Mouse (Mus musculus) spleen, postnatal 14 days (tissue): ENCODE results near the gene Bmt2.

ENCODE experiments used
- DNase-seq, 2 experiments: peaks; one replicate each; pipeline ENCODE4 v3.0.0; 2021 to 2022; ENCODE audit warnings: low spot score in 2 of 2

Gene Bmt2

GRCm38 (mm10) chr6:13617110-13617509 lies 60.7 kb downstream of the Bmt2 start:
- DNase-seq: no peak

- DNase-seq: no peak
Observed at GRCm38 (mm10) chr6:13614568-13614967, 63.2 kb downstream of the Bmt2 start.

- DNase-seq: no peak
Observed at GRCm38 (mm10) chr6:13613671-13614070, 64.1 kb downstream of the Bmt2 start.

GRCm38 (mm10) chr6:13610869-13611268 lies 66.9 kb downstream of the Bmt2 start:
- DNase-seq: no peak

- no peak for DNase-seq
Observed at GRCm38 (mm10) chr6:13609353-13610140, 68.2 kb downstream of the Bmt2 start.

- peak; percentile 85 to 90 for DNase-seq
Observed at GRCm38 (mm10) chr6:13607621-13608493, 69.9 kb downstream of the Bmt2 start, which contains the start of gene Tmem168. Gene Tmem168 (minus strand): TSS chr6:13608100.

- DNase-seq: no peak
Observed at GRCm38 (mm10) chr6:13606921-13607620, 70.7 kb downstream of the Bmt2 start.

GRCm38 (mm10) chr6:13606394-13606793 lies 71.4 kb downstream of the Bmt2 start:
- no peak for DNase-seq

GRCm38 (mm10) chr6:13603134-13603533 lies 74.6 kb downstream of the Bmt2 start:
- DNase-seq: no peak

GRCm38 (mm10) chr6:13601587-13601986 lies 76.2 kb downstream of the Bmt2 start:
- peak in 1 of 2 experiments; percentile 8 for DNase-seq

GRCm38 (mm10) chr6:13598239-13598923 lies 79.4 kb downstream of the Bmt2 start:
- no peak for DNase-seq

GRCm38 (mm10) chr6:13592729-13593345 lies 84.9 kb downstream of the Bmt2 start:
- DNase-seq: no peak

- DNase-seq: no peak
Observed at GRCm38 (mm10) chr6:13586560-13586959, 91.2 kb downstream of the Bmt2 start.

- DNase-seq: no peak
Observed at GRCm38 (mm10) chr6:13586154-13586553, 91.6 kb downstream of the Bmt2 start.

GRCm38 (mm10) chr6:13584788-13585187 lies 93.0 kb downstream of the Bmt2 start:
- no peak for DNase-seq

GRCm38 (mm10) chr6:13582075-13582474 lies 95.7 kb downstream of the Bmt2 start:
- DNase-seq: no peak
